Comparison of ENCODE assay signal across 14 mouse cellular contexts in genomic region chr6:37642066-37642465, GRCm38 (mm10).
DNase-seq lines count a peak whose midpoint lies in the region; ATAC-seq and TF ChIP-seq lines count a peak whose summit lies in the region.
"Had no signal": no experiment of that assay in that cellular context is flagged by ENCODE, and none has a peak within 500 bp of the region (broad histone marks: within the 10 kb centered on the region; RNA-seq: fewer than 3 reads in every experiment).

No protein-coding gene starts in this region.

- H3K4me1 ChIP-seq in intestine, postnatal 0 days (replicated peaks; ENCODE audit: control insufficient read depth, insufficient read depth, low read length), result no peaks in the 10 kb centered on the region
- H3K4me1 ChIP-seq in intestine, embryonic 15.5 days (replicated peaks), result 0 out of 2 replicates have a peak, but pooled peaks cover 2% of the 10 kb centered on the region
- peaks cover 3 to 4% of the 10 kb centered on the region in 2 experiments; a peak in 1 of 4 replicates for H3K4me1 ChIP-seq in ES-E14 (ENCODE audit: control insufficient read depth in 2 of 2, insufficient read depth in 2 of 2, low read length in 2 of 2, poor library complexity in 1 of 2)
- H3K4me1 ChIP-seq in midbrain, embryonic 14.5 days (ENCODE audit: control insufficient read depth, insufficient read depth, low read length), result peaks cover 17% of the 10 kb centered on the region; the same call in 1 of the 2 replicates
- H3K4me1 ChIP-seq: embryonic facial prominence, embryonic 15.5 days; liver, embryonic 13.5 days had no signal

- TF ChIP-seq CTCF in intestine, postnatal 0 days (IDR thresholded peaks at IDR 0.05; ENCODE audit: low read depth), result peak; percentile 42

- WGBS in intestine, postnatal 0 days, result 49% methylated on average over 4 of the region's 4 CpGs
- 52% methylated on average over 4 of the region's 4 CpGs for WGBS in intestine, embryonic 15.5 days
- WGBS in midbrain, embryonic 14.5 days, result 23% methylated on average over 4 of the region's 4 CpGs

- no peak overlapping the region for H3K4me2 ChIP-seq in intestine, postnatal 0 days (replicated peaks; ENCODE audit: low read depth)
- no peak overlapping the region for H3K4me2 ChIP-seq in intestine, embryonic 15.5 days (replicated peaks)
- H3K4me2 ChIP-seq in midbrain, embryonic 14.5 days (ENCODE audit: low read length), result peak overlapping the region; percentile 43
- H3K4me2 ChIP-seq: embryonic facial prominence, embryonic 15.5 days; liver, embryonic 13.5 days had no signal

- in situ Hi-C loops in ES-E14 (cut with MboI; ENCODE audit: low sequenced_read_pairs in 2 of 2, unreplicated experiment in 2 of 2), result no loop called here

- no peak overlapping the region for H3K4me3 ChIP-seq in intestine, postnatal 0 days (ENCODE audit: low read depth, low read length)
- H3K4me3 ChIP-seq in intestine, embryonic 15.5 days (replicated peaks), result no peak overlapping the region
- H3K4me3 ChIP-seq in ES-E14 (ENCODE audit: insufficient read depth in 1 of 2, low read depth in 1 of 2, low read length in 2 of 2, poor library complexity in 1 of 2, severe bottlenecking in 1 of 2), result peak overlapping the region in 1 of 2 experiments; percentile 45; a peak in 2 of 4 replicates
- no peak overlapping the region for H3K4me3 ChIP-seq in midbrain, embryonic 14.5 days (replicated peaks; ENCODE audit: low read depth, low read length)
- H3K4me3 ChIP-seq: embryonic facial prominence, embryonic 15.5 days; liver, embryonic 13.5 days had no signal

- H3K36me3 ChIP-seq in intestine, postnatal 0 days (ENCODE audit: control insufficient read depth, insufficient read depth), result no peaks in the 10 kb centered on the region
- no peaks in the 10 kb centered on the region for H3K36me3 ChIP-seq in intestine, embryonic 15.5 days
- no peaks in the 10 kb centered on the region for H3K36me3 ChIP-seq in ES-E14 (ENCODE audit: control insufficient read depth, insufficient read depth, low read length, poor library complexity, severe bottlenecking)
- no peaks in the 10 kb centered on the region for H3K36me3 ChIP-seq in midbrain, embryonic 14.5 days (ENCODE audit: control insufficient read depth, insufficient read depth, low read length)
- H3K36me3 ChIP-seq: embryonic facial prominence, embryonic 15.5 days; G1E; liver, embryonic 13.5 days had no signal

- no peak for ATAC-seq in intestine, postnatal 0 days
- no peak for ATAC-seq in intestine, embryonic 15.5 days
- no peak for ATAC-seq in midbrain, embryonic 14.5 days (ENCODE audit: low FRiP score, low TSS enrichment)

- H3K9me3 ChIP-seq in intestine, postnatal 0 days (ENCODE audit: control insufficient read depth), result no peaks in the 10 kb centered on the region
- no peaks in the 10 kb centered on the region for H3K9me3 ChIP-seq in intestine, embryonic 15.5 days
- H3K9me3 ChIP-seq in ES-E14 (ENCODE audit: control insufficient read depth, insufficient read depth, low read depth, low read length), result no peaks in the 10 kb centered on the region
- H3K9me3 ChIP-seq in midbrain, embryonic 14.5 days (ENCODE audit: control insufficient read depth, low read length), result no peaks in the 10 kb centered on the region
- H3K9me3 ChIP-seq: embryonic facial prominence, embryonic 15.5 days; G1E; liver, embryonic 13.5 days had no signal

- H3K9ac ChIP-seq in intestine, postnatal 0 days (ENCODE audit: low read depth, low read length), result no peak overlapping the region
- H3K9ac ChIP-seq in intestine, embryonic 15.5 days, result no peak overlapping the region
- H3K9ac ChIP-seq in ES-E14 (ENCODE audit: insufficient read depth, low read depth, low read length, poor library complexity, severe bottlenecking), result no peak overlapping the region
- H3K9ac ChIP-seq in midbrain, embryonic 14.5 days (replicated peaks; ENCODE audit: low read length), result no peak overlapping the region
- H3K9ac ChIP-seq: embryonic facial prominence, embryonic 15.5 days; liver, embryonic 13.5 days had no signal

- peak; percentile 49 for DNase-seq in ES-E14 (ENCODE audit: low read depth, low spot score)
- peak; percentile 24 to 31 for DNase-seq in cerebellum, postnatal 25 days
- DNase-seq in midbrain, embryonic 14.5 days, result peak; percentile 67
- no peak for DNase-seq in testis, postnatal 10 days (ENCODE audit: low spot score)
- no peak for DNase-seq in layer of hippocampus, adult 11-12 months (ENCODE audit: low spot score)
- DNase-seq in thymus, postnatal 10 days (ENCODE audit: low spot score in 2 of 2), result no peak
- DNase-seq: adrenal gland, postnatal 36 days; gastrocnemius, postnatal 36 days; liver, embryonic 13.5 days; thymus, adult 2 months had no signal

- H3K27me3 ChIP-seq in intestine, postnatal 0 days (replicated peaks; ENCODE audit: control insufficient read depth, insufficient read depth, low read length), result no peaks in the 10 kb centered on the region
- no peaks in the 10 kb centered on the region for H3K27me3 ChIP-seq in intestine, embryonic 15.5 days (replicated peaks)
- no peaks in the 10 kb centered on the region for H3K27me3 ChIP-seq in midbrain, embryonic 14.5 days (ENCODE audit: control insufficient read depth, insufficient read depth, low read length)
- H3K27me3 ChIP-seq: embryonic facial prominence, embryonic 15.5 days; liver, embryonic 13.5 days had no signal

- H3K27ac ChIP-seq in intestine, postnatal 0 days (ENCODE audit: low read depth, low read length), result no peak overlapping the region
- no peak overlapping the region for H3K27ac ChIP-seq in intestine, embryonic 15.5 days
- no peak overlapping the region; the same call in 1 of the 2 replicates for H3K27ac ChIP-seq in ES-E14 (ENCODE audit: insufficient read depth, low read depth, low read length, poor library complexity, severe bottlenecking)
- H3K27ac ChIP-seq in midbrain, embryonic 14.5 days (replicated peaks; ENCODE audit: low read depth, low read length), result peak overlapping the region; percentile 87
- H3K27ac ChIP-seq: embryonic facial prominence, embryonic 15.5 days; liver, embryonic 13.5 days had no signal

TF ChIP-seq in ES-E14, 5 proteins besides CTCF, POLR2A, EP300 and RAD21:
- TF ChIP-seq HCFC1 (IDR thresholded peaks at IDR 0.05; ENCODE audit: borderline replicate concordance, insufficient read depth, low read length) (no peak), MAFK (IDR thresholded peaks at IDR 0.05; ENCODE audit: insufficient read depth, low read depth, low read length) (no peak), ZNF384 (IDR thresholded peaks at IDR 0.05; ENCODE audit: low read depth, low read length) (no peak), CHD2 (IDR thresholded peaks at IDR 0.05; ENCODE audit: low read depth, low read length) (no peak), ZC3H11A (IDR thresholded peaks at IDR 0.05; ENCODE audit: borderline replicate concordance, low read depth, low read length) (no peak)

Comparison
In these comparisons a context has a peak if more than half of its experiments do, and no peak if none do; other contexts are left out.
1. DNase-seq: peak in ES-E14 (single experiment), cerebellum, postnatal 25 days (2 of 2) and midbrain, embryonic 14.5 days (single experiment); none in testis, postnatal 10 days (single experiment), layer of hippocampus, adult 11-12 months (single experiment) and thymus, postnatal 10 days (0 of 2).